Mouse (Mus musculus) regulatory T cell (primary cell): ENCODE results near the gene Synj1.

Experiments
- in situ Hi-C: fragments of 300-600 bp; cut with MboI, MseI; formaldehyde crosslinking; loops from one replicate; pipeline ENCODE4 v1.15.1; 2025; ENCODE audit warnings: high pct_unique_total_duplicates

Gene Synj1

DNA sequence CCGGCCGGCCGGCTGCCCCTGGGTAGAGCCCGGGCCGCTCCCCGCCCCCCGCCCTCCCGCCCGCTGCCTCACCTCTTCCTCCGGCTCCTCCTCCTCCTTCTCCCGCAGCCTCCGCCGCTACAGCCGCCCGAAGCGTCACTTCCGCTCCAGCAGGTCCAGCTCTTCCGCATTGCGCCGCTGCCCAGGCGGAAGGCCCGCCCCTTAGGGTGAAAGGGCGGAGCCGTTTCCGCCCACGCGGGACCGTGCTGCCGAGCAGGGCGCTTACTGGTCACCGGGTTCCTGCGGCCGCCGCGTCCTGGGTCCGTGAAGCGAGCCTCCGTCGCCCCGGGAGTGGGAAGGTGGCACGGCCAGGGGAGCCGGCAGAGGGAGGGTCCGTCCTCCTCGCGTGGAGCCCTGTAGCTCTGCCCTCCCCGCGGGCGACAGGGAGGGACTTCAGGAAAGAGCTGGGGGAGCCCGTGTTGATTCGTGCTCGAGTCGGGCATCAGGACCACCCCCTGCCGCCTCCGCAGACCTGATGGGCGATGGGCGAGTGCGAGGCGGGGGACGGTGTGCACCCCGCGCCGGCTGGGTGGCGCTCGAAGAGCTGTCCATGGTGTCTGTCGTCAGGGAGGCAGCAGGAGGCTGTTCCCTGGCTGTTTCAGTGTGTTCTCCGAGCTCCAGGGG is at the start of gene Synj1:
Gene Synj1, minus strand, starts transcription at position 288 of the 663 bp plus-strand sequence.
- in situ Hi-C loops = loop anchor here (25.0 kb wide), 1 partner anchor 774 kb away; no protein-coding TSS in a partner anchor

DNA sequence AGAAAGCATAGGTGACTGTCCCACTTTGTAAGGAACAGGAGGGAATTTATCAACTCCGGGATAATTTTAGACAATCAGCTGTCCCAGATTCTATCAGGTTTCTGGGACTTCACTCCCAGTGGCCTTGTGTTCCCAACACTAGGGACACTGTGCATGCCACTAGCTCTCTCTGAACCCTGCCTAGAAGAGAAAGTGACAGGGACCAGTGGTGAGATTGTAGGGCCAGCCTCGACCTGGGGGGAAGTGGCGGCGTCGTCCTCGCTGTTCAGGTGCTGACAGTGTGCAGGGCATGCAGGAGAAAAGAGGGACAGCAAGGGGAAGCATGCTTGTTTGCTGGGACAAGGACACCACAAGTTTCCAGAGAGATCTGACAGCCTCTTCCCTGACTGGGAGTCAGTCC is 46.6 kb upstream of the Synj1 start:
- in situ Hi-C loops = no loop called here

DNA sequence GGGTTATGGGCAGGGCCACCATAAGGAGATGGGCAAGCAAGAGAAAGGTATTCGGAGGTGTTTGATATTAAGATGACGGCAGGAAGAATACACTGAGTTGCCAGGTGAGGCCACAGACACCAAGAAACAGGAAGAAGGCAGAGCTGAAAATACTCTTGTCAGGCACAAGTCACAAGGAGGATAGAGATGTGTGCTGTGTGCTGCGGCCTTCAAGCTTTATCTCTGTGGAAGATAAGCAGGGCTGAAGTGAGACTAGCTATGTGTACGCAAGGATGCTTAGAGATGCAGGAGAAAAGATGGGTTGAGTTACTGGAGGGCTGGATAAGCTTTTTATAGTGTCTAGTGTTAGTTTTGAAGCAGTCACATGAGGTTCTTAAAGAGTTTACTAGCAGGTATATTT is 46.2 kb upstream of the Synj1 start:
- in situ Hi-C loops = no loop called here

DNA sequence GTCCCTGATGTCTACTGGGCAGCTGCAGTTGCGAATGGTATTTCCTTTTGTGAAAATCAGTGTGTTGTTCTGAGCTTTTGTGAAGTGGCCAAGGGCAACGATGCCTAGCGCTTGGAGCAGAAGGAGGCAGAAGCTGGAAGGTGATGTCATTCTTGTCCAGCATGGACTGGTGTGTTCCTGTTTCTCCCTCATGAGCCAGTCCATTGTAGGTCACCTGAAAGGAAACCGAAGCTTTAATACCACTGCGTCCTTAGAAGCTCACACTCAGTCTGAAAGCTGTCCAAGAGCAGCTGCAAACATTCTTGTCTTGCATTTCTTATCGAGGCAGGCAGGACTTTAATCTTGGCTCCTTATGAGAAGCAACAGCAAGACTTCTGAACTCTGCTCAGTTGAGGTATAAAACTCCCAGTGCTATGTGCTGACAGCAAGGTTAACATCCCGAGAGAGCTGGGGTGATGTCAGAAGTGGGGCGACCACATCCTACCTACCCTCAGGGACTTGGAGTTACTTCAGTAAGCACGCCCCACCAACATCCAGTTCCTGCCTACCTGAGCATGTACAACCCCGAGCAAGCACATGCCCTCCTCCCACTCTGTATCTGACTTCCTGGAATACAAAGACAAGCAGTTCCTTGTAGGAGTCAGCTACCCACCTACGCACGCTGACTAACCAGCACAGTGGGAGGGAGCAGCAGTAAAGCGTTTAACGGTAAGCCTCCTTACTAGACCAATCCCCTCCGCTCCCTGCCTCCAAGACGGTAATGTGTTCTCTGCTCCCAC is 45.1 kb upstream of the Synj1 start:
- in situ Hi-C loops = no loop called here

DNA sequence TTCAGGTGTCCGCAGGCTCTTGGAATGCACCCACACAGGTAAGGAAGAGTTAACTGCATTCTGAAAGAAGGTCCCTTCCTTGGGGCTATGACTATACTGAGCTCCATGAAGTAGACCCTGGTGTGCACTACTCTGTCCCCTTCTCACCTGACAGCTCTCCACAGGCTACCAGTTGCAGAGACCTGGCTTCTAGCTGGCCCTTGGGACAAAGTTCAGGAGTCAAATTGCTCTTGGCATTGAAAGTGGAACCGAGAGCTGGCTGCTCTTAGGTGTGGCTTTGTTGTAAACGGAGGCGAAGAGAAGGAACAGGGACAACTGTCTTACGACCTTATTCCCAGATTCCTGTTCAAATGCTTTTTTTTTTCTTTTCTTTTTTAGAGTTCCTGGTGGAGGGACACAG is 44.0 kb upstream of the Synj1 start:
- in situ Hi-C loops = no loop called here

DNA sequence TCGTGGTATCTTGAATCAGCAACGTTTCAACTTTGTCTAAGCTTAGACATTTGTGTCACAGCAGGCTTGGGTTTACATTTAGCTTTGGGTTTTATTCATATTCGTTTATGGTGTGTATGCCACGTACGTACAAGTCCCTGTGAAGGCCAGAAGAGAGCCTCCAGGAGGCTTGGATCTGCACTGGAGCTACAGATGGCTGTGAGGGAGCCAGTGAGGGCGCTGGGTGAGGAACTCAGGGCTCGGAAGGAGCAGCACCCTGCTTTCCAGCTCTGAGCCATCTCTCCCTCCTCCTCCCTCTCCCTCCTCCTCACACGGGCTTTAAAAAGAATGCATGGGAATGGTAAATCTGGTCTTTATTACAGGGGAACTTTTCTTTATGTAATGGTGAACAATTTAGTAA is 42.5 kb upstream of the Synj1 start:
- in situ Hi-C loops = no loop called here

DNA sequence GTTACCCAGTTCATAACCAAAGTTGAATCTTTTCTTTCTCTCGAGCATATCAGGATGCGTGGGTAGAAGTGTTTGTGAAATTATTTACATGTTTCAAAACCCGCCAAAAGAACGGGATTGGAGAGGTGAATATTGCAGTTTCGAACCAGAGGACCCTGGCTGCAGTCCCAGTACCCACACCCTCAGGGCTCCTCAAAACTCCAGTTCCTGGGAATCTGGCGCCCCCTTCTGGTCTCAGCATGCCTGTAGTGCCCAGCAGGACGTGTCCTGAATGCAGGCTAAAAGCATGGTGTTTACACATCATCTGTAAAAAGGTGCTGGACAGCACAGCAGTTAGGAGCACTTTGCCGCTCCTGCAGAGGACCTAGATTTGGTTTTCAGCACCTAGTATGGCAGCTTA is 34.4 kb upstream of the Synj1 start:
- in situ Hi-C loops = no loop called here

DNA sequence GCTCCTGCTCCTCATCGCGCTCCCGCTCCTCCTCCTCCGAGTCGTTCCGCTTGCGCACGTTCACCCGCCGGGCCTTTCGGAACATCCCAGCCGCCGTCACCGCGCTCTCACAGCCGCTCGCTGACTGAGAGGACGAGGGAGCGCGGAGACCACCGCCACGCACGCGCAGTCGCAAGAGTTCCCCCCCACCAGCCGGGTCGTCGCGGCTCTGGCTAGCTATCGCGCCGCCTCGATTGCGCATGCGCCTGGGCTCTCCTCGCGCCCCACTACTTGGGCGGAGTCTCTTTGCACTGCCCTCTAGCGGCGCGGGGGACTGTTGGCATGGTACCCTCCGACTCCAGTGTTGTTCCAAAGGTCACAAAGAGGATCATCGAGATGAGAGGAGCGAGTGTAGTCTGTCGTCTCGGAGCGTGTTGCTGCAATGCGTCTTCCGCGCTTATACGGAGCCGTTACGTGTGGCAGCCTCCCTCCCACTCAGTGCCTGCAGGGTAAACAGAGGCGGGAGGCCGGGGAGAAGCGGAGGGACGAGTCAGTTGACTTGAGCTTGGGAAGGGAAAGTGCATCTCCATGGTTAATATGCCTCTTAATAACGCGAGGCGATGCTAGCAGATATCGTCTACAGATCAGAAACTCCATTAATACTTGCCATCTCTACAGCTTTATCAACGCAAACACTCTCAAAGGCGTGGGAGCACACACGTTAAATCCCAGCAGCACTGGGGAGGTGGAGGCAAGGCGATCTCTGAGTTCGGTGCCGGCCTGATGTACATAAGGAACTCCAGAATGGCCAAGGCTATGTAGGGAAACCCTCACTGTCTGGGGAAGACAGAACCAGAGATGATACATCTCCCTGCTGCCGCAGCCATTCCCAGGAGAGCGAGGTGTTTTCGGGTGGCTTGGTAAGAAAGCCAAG is 33.4 kb upstream of the Synj1 start, which contains the start of gene Paxbp1:
Gene Paxbp1, minus strand, starts transcription at position 274 of the 913 bp plus-strand sequence.
- in situ Hi-C loops = no loop called here

DNA sequence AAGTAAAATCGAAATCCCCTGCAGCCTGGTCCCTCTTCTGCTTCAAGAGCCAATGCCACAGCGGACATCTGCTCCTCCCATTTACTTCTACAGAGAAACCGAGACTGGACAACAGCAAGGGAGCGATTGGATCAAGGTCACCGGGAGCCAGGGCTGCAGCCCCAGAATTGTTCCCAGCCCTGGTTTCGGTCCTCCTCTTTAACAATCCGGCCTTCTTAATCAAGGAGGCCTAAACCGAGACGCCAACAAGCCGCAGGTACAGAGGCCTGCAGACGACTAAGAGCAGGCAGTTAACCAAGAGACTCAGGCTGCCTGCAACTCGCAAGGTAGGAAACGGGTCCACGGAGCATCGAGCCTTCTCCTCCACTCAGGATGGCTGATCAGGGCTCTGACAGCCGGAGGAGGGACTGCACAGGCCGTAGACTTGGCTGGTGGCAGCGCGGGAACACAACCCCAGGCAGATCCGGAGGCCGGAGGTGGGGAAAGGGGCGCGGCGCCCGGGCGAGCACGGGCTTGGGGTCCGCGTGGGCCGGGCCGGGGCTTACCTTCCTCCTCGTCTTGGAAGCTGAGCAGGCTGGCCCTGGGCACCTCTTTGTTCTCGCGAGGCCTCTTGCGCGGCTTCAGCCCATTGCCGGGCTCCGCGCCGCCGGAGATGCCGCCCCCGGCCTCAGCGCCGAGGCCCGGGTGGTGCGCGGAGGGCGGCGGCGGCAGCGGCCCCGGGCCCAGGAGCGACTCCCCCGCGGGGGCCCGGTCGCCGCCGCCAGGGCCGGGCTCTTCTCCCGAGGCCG is 32.5 kb upstream of the Synj1 start:
- in situ Hi-C loops = no loop called here

DNA sequence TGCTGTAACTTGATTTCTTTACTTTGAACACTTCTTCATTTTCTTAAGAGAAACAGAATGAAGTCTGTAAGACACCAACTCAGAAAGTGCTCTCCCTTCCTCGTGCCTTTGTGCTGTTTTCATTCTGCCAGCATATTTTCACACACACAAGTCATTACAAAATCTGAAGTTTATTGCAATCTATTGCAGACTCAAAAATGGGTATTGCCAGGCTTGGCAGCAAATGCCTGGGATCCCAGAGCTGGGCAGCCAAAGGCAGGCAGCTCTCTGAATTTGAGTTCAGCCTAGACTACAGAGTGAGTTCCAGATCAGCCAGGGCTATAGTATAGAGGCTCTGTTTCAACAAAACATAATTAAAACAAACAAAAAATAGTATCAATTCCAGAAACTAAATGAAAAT is 31.5 kb upstream of the Synj1 start:
- in situ Hi-C loops = no loop called here

DNA sequence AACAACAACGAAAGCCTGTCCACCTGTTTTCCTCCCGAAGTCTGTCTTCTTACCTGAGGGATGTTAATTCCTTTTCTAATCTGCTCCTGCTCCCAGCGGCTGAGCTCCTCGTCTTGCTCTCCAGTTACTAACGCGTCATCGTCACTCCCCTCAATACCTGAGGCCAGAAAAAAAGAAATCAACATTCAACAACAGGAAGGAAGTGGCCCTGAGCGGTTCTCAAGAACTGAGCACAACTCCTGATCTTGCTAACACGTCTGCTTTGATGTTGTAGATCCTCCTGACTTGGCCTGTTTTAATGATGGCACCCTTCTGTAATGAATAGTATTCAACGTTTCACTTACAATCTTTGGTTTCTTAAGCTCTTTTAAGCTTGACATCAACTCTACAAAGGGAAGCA is 24.8 kb upstream of the Synj1 start:
- in situ Hi-C loops = loop anchor here (10.0 kb wide), 1 partner anchor 629 kb away; no protein-coding TSS in a partner anchor

DNA sequence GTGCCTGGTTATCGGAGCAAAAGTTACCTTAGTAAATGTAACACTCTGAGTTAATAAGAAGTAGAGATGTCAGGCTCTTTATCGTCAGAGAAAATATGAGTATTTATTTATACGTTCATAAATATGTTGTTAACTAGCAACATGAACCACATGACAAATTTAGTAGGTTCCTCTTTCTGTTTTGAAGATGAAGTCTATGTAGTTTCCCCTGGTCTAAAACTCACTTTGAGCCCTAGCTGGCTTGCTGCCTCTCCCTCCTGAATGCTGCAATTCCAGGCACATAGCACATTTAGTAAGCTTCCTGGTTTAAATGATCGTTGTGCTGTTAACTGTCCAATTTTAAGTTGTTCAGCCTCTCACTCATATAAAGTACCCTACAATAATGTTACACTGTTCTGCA is 19.6 kb upstream of the Synj1 start:
- in situ Hi-C loops = loop anchor here (10.0 kb wide), 1 partner anchor 634 kb away; no protein-coding TSS in a partner anchor

DNA sequence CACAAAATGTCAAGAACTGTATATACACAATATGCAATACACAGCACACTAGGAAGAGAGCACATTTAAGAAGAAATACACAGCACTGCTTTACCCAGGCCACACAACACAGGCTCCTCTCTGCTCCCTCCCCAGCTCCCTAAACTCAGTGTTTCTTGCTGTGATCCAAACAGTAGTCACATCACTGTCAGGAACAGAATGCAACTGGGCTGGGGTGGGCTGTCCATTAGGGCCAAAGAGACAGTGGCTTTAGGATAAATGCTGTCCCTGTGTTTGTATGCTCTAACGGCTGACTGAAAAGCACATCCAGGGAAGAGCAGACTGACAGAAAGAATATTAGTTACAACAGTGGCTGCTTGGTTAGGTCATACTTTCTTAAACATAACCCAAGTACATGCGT is 18.8 kb upstream of the Synj1 start:
- in situ Hi-C loops = loop anchor here (10.0 kb wide), 1 partner anchor 635 kb away; no protein-coding TSS in a partner anchor

DNA sequence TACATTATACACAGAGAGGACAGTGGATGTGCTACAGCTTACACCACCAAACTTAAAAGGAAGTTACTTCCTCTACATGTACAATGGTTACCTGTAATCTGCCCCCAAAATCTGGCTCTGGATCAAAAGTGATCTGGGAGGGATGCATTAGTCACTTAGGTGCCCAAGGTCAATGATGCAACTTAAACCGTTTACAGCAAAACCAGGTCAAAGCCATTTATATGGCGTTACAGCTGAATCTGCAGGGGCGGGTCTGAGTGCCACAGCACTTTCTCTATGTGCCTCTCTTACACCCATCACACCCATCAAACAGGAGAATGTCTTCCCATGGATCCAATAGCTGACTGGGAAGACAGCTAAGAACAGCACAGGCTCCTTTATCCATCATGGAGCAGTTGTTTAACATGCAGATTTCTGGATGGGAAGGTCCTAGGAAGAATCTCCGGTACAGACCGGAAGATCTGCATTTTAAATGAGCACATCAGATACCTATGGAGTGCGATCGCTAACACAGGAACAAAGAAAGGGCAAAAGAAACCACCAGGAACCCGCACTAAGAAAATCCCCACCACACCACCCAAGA is 18.1 kb upstream of the Synj1 start:
- in situ Hi-C loops = no loop called here

DNA sequence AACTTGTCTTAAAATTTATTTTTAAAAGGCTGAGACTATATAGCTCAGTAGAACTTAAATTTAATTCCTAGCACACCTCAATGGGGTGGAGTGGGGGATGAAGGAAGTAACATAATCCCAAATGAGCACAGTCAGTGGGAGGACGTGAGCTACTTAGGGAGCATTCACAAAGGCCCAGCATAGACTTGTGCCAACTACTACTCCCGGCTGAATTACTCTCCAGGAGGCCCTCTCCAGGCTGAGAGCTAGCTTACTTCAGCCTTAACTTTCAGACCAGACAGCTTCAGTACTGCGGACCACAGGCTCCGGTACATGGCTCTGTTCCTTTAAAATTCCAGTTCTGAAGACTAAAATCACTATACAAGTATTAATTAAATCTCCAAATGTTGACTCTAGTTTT is 15.2 kb upstream of the Synj1 start:
- in situ Hi-C loops = no loop called here

DNA sequence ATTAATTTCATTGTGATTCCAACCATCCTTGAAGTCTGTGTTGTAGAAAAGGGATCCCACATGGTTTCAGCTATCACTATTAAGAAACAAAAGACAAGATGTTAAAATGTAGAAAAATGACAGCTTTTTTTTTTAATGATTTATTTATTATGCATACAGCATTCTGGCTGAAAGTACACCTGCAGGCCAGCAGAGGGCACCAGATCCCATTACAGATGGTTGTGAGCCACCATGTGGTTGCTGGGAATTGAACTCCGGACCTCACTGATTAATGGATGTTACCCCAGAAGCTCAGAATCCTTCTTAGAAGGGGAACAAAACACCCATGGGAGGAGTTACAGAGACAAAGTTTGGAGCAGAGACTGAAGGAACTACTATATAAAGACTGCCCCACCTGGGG is 12.3 kb upstream of the Synj1 start:
- in situ Hi-C loops = loop anchor here (25.0 kb wide), 1 partner anchor 786 kb away; no protein-coding TSS in a partner anchor

DNA sequence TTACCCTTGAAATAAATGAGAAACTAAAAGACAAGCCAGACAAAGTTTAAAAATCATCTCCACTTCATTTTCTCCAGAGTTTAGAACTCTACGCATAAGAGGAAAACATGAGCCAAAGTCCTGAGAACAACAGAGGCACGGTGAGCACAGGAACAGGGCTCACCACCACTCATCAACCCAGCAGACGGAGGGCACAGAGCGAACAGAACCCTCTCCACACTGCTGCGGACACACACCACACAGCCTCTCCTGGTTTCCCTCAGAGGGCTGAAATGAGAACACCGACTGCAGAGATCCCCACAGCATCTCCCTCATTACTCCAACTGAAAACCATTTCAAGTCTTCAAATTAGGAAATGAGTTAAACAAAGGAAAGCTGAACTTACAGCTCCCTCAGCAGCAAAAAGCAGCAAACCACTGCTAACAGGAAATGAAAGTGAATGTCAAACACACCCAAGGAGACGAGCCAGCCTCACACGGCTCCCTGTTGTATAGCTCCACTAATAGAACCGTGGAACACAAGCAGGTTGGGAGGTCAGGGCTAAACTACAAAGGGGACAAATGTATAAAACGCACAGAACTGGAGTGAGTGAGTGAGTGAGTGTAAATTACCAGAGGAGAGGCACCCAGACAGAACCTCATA is 9.9 kb upstream of the Synj1 start:
- in situ Hi-C loops = loop anchor here (25.0 kb wide), 1 partner anchor 784 kb away; no protein-coding TSS in a partner anchor

DNA sequence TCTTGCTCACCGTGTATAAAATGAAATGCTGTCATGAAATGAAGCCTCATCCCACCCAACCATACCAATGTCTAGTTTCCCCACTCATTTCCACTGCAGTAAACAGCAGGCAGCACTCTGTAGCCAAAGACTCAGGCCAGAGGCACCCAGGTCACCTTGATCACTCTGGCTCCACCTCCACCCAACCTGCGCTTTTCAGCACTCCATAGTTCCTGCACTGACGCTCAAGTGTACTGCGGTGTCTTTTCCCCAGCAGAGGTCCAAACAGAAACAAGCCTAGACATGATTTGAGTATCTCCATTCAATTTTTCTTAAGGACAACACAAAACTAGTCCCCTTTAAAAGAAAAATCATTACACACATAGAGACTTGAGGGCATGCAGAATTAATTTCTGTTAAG is 8.4 kb upstream of the Synj1 start:
- in situ Hi-C loops = loop anchor here (5.0 to 25.0 kb wide), 2 partner anchors 82 to 782 kb away; partner anchors contain the start of gene Cfap298

DNA sequence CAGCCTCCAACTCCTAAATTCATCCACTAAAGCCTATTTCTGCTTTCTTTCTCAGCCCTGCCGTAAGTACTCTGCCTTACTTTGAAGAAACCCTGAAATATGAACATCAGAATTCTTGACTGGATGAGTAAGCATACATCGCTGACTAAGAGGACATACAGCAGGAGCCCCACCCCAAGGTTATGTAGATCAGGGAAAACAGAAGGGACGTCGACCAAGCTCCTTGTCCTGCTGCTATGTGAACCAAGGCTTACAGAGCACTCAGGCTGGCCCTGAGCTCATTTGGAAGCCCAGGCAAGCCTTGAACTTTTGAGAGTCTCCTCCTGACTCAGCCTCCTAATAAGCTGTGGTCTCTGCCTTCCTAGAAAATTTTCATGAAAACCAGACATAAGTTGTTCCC is 4.7 kb upstream of the Synj1 start:
- in situ Hi-C loops = loop anchor here (5.0 to 25.0 kb wide), 2 partner anchors 78 to 778 kb away; partner anchors contain the start of gene Cfap298

DNA sequence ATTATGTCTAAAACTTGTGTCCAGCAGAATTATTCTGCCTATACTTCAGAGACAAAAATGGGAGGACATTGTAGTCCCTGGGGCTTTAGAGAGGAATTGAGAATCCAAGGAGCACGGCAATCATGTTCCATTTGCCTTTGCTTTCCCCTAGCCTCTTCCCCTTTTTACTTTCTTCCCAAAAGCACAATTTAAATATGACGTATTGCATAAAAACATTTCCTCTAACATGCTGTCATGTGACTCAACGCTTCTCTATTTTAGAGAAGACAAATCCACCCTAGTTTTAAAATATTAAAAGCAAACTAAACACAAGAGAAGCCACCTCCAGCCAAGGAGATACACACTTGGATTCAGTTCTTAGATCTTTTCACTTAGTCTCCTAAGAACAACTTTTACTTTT is 739 bp upstream of the Synj1 start:
- in situ Hi-C loops = loop anchor here (25.0 kb wide), 1 partner anchor 775 kb away; no protein-coding TSS in a partner anchor
